Mouse (Mus musculus) cerebellum, postnatal 25 days (tissue): ENCODE results near the gene Gm17606.
A peak's percentile ranks its signal among the peaks of the same experiment; 100 is the strongest.

Experiments used
- DNase-seq, 2 experiments: peaks; one replicate each; pipeline ENCODE4 v3.0.0; 2021; ENCODE audit warnings: mixed read lengths in 2 of 2

Gm17606 gene

GRCm38 (mm10) chr14:54628103-54628502 is 12.6 kb upstream of the Gm17606 start:
- DNase-seq, result no peak

DNA sequence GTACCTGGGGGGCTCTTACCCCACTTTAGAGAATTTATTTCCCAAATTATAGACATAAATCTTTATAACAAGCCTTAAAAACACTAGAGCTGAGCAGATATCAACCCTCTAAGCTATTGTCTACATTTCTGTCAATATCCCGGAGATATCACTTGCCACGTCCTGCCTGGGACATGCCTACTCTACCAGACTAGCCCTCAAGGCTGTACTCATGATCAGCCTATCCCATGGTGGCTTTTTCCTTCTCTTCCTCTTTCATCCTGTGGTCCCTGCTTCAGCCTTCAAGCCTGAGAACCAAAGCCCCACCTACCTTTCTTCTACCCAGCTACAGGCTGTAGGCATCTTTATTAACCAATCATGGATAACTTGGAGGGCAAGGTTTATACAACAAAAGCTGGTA is 11.0 kb upstream of the Gm17606 start:
- DNase-seq, result no peak

GRCm38 (mm10) chr14:54630583-54631239 is 10.0 kb upstream of the Gm17606 start:
- no peak for DNase-seq

GRCm38 (mm10) chr14:54631240-54631599 is 9.5 kb upstream of the Gm17606 start:
- no peak for DNase-seq

GRCm38 (mm10) chr14:54632252-54632651 is 8.5 kb upstream of the Gm17606 start:
- no peak for DNase-seq

- no peak for DNase-seq
These were observed 6.6 kb upstream of the Gm17606 start for GRCm38 (mm10) chr14:54634182-54634581.

DNA sequence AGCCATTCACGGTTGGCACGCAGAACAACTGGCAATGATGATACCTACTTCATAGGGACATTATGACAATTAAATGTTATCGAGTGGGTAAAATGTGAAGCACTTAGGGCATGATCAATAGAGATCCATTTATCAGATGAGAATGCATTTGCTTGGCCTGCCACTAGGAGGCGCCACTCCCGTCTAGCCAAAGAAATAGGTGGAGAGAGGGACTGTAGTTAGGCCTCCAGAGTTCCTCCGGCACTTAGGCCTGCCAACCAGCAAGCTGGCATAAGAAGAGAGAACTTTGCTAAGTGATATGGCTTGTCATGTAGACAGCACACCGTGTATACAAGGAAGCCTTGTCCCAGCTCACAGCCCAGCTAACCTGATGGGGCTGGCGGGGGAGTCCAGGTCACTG is 3.8 kb upstream of the Gm17606 start:
- DNase-seq, result peak; percentile 57 to 71

DNA sequence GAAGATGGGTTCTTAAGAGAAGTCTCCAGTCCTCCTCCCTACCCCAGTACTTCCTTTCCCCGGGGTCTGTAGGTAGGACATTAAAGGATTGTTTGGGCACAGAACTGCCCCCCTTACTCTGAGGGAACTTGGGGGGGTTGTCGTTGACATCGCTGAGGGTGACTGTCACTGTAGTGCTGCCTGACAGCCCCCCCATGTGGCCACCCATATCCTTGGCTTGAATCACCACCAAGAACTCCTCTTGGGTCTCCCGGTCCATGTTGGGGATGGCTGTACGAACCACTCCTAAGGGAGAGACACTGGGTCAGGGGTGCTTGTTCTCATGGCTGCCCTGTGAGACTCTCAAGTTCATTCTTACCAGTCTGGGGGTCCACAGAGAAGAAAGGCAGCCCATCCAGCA is 2.5 kb upstream of the Gm17606 start:
- no peak for DNase-seq

DNA sequence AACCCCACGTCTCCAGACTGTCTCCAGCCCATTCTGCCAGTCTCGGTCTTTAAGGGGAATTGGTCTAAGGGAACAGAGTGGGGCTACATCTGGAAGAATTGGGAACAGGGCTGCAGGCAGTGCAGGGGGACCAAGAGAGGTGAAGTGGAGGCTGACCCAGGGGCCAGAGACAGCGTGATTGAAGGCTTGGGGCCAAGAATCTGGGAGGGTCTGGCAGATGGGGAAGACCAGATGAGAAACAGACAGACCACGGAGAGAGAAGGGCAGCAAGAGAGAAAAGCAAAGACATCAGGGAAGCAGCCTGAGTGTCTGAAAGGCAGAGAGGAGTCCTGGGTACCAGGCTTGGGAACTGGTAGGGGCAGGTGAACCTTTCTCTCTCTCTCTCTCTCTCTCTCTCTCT is 631 bp upstream of the Gm17606 start:
- no peak for DNase-seq

DNA sequence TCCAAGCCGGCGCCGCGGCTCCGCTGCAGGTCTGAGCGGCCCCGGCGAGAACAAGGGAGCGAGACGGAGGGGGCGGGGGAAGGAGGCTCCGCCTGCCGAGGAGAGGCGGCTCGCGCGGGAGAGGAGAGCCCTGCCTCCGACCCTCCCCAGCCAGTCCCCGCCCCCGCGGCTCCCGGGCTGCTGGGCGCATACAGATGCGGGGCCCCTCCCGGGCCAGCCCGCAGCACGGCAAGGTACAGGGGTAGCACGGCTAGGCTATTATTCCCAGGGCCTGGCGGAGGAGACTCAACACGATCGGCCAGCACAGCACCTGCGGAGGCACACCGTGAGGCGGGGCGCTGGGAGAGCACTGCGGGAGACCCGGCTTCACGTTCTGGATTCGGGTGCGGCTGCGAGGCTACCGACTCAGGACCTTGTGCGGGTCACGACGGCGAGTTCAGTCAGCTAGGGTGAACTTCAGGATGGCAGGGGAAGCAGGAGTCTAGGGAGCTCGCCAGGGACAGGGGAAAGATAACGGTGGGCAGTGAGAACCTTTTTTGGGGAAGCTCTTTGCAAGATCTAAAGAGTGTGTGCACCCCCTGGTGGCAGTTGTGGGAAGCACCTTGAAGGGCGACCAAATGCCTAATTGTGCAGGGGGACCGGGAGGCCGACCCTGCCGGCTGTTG is 685 bp downstream of the Gm17606 start, which contains the start of gene Cdh24:
TSS of gene Cdh24 (minus strand) at position 60 of the 665 bp plus-strand sequence.
- peak; percentile 90 to 92 for DNase-seq

GRCm38 (mm10) chr14:54642224-54642944 is 1.6 kb downstream of the Gm17606 start:
- DNase-seq, result peak in 1 of 2 experiments; percentile 34

DNA sequence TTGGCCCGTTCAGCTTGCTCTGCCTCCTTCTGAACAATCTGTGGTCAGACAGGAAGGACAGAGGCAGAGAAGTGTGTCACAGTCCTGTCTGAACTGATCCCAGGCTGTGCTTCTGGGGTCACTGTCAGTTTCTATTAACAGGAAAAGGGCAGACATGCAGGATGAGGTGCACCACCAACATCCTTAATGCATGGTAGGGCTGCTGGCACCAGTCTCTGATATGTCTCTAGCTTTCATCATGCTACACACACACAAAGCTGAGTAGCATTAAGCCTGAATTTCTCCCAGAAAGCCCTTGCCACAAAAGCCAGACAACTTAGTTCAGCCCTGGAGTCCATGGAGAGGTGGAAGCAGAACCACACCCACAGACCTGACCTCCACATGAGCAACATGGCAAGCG is 2.3 kb downstream of the Gm17606 start:
- DNase-seq, result no peak

- DNase-seq, result no peak
These were observed 3.5 kb downstream of the Gm17606 start for GRCm38 (mm10) chr14:54644294-54644693.

- no peak for DNase-seq
These were observed 5.7 kb downstream of the Gm17606 start for GRCm38 (mm10) chr14:54646455-54646854.

GRCm38 (mm10) chr14:54646898-54647636 is 6.3 kb downstream of the Gm17606 start:
- DNase-seq, result no peak

- DNase-seq, result no peak
These were observed 7.1 kb downstream of the Gm17606 start for GRCm38 (mm10) chr14:54647900-54648299.

DNA sequence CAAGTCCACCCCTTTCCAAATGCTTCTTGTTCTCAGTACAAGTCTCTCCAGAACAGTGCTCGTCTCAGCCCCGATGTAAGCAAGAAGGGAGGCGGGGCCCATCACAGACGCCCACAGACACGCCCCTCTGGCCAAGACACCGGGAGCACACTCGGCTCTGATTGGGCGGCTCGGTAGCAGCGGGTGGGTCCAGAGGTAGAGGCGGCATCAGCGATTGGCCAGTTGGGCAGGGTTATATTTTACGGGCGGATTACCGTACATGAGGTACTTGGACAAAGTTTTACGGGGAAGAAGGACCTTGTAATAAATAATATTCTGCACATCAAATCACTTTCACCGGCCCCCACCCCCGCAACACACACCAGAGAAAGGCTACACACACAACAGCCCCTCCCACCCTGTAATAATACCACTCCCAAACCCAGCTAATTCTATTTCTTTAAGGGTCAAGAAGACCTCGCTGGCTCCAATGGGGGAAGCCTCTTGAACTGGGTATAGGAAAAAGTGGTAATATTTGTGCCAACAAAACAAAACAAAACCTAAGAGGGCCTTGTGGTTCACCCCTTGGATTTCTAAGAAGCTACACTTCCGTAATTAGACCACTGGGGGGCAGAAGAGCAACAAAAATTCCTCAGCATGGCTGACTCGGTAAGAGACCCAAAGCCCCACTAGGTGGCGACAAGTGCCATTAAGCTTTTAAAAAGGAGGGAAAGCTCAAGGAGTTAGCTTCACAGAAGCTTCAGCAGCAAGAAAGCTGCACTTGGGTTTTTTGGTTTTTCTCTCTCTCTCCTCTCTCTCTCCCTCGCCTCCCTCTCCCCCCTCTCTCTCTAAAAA is 10.1 kb downstream of the Gm17606 start:
- DNase-seq, result peak; percentile 78 to 91

GRCm38 (mm10) chr14:54651556-54651955 is 10.8 kb downstream of the Gm17606 start:
- no peak for DNase-seq

DNA sequence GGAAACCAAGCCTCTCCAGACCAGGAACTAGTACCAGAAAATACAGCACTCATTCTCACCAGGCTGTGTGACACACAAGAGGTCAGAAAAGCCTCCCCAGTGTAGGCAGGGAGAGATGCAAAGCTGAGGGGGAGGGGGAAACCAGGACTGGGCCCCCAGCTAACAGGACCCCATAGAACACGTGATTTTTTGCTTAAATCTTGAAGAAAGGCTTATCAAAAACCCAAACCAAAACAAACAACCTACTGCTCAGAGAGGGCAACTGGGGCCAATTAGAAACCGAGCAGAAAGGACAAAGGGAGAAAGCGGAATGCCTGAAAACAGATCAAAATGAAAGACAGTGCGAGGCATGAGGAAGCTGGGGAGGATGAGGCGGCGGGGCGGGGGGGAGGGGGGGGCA is 12.0 kb downstream of the Gm17606 start:
- DNase-seq, result no peak

GRCm38 (mm10) chr14:54653496-54653895 is 12.7 kb downstream of the Gm17606 start:
- DNase-seq, result peak; percentile 84 to 89

DNA sequence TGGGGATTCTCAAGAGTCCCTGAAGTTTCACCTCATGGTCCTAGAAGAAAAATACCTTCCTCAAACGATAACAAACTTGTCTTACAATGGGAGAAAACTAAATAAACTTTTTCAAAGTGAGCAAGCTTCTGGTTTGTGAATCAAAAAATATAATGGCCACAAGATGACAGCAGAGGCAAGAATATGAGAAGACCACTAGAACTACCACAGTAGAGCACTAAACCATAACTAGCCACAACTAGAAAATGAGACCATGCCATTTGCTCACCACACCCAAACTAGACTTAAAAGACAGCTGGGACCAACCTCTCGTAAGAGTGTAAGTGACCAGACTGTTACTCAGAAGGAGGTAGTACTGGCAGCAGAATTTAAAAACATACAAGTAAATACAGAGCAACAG is 19.3 kb downstream of the Gm17606 start:
- no peak for DNase-seq
